Mouse (Mus musculus): ENCODE measurements around the gene Clec2d. TPM values are rescaled to one million over a fixed set of nuclear protein-coding genes. Genes with fewer than 3 reads are reported as not detected.
"Not testable (repeated sequence)": the region's sequence is repeated elsewhere in the genome, so short reads cannot be mapped to it uniquely, and the experiment has no call there.

The Clec2d gene
- total RNA-seq (2017) = 513 and 543 TPM in 2 replicates

GRCm38 (mm10) chr6:129180403-129181169 lies at the start of gene Clec2d:
Gene Clec2d, plus strand, starts transcription at chr6:129180615.
- peak; percentile 95 for ATAC-seq (ENCODE audit: extremely low read depth, insufficient number of reproducible peaks, low FRiP score, poor library complexity, severe bottlenecking)

GRCm38 (mm10) chr6:129132604-129133341 lies 47.6 kb upstream of the Clec2d start:
- 0 out of 2 replicates have a peak, but pooled peaks have one; percentile 26 for ATAC-seq (ENCODE audit: extremely low read depth, insufficient number of reproducible peaks, low FRiP score, poor library complexity, severe bottlenecking)

DNA sequence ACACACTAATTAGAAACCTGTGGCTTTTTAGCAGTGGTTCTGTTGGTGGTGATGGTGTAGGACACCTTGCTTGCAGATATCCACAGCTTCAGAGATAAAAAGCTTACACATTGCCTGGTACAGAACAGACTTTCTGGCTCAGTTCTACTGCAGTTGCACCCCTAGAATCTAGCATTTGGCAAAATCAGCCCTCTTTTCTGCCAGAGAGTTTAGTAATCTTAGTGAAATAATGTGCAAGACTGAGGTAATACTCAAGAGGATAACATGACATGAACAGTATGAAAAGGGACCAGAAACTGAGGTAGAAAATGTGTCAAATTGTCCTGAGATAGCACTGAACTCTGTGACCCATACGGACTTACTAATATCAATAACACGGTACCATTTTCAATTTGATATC lies 33.6 kb upstream of the Clec2d start:
- no peak for ATAC-seq (ENCODE audit: extremely low read depth, insufficient number of reproducible peaks, low FRiP score, poor library complexity, severe bottlenecking)

- ATAC-seq (ENCODE audit: extremely low read depth, insufficient number of reproducible peaks, low FRiP score, poor library complexity, severe bottlenecking) = no peak
These were observed 20.3 kb upstream of the Clec2d start for GRCm38 (mm10) chr6:129160103-129160502.

- no peak for ATAC-seq (ENCODE audit: extremely low read depth, insufficient number of reproducible peaks, low FRiP score, poor library complexity, severe bottlenecking)
These were observed 19.3 kb upstream of the Clec2d start for GRCm38 (mm10) chr6:129161136-129161535.

DNA sequence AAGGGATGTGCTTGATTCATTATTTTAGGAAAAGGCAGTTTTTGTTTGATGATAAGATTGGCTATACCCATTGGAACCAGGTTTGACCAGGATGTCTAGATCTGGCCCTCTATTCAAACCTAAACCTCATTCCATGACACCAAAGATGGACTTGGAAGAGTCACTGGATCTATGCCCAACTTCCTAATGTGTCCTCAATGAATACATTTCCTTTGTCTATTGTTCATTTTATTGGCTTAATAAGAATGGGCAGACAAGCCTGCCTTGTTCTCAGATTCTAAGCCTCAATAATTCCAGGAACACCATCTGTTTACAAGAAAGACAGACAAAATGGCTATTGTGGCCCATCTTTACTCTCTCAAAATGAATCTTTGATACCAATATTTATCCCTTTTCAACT lies 18.5 kb upstream of the Clec2d start:
- ATAC-seq (ENCODE audit: extremely low read depth, insufficient number of reproducible peaks, low FRiP score, poor library complexity, severe bottlenecking) = no peak

DNA sequence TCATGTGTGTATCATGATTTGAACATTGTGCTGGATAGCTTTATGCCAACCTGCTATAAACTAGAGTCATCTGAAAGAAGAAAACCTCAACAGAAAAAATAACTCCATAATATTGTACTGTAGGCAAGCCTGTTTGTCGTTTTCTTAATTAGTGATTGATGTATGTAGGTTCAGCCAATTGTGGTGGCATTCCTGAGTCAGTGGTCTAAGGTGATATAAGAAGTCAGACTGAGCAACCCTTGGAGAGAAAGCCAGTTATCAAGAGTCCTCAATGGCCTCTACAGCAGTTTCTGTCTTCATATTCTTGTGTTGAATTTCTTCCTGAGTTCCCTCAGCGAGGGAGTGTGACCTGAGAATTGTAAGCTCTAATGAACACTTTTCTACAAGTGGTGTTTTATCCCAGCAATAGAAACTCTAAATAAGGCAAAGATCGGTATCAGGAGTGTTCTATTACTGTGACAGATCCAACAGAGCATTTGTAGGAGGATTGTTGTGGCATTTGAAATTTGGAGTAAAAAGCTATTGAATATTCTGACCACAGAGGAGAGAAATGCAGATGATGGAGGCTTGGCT lies 17.7 kb upstream of the Clec2d start:
- no peak for ATAC-seq (ENCODE audit: extremely low read depth, insufficient number of reproducible peaks, low FRiP score, poor library complexity, severe bottlenecking)

DNA sequence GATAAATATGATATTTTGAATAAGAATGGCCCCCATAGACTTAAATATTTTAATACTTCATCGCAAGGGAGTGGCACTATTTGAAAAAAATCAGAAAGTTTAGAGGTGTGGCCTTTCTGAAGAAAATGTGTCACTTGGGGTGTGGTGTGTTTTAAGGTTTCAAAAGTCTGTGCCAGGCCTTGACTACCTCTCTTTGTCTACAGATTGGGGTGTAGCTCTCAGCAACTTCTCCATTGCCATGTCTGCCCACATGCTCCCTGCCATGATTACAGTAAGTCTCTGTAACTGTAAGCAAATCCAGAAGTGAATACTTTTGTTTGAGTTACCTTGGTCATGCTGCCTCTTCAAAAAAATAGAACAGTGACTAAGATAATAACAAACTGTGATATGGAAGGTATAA lies 16.8 kb upstream of the Clec2d start:
- ATAC-seq (ENCODE audit: extremely low read depth, insufficient number of reproducible peaks, low FRiP score, poor library complexity, severe bottlenecking) = no peak

DNA sequence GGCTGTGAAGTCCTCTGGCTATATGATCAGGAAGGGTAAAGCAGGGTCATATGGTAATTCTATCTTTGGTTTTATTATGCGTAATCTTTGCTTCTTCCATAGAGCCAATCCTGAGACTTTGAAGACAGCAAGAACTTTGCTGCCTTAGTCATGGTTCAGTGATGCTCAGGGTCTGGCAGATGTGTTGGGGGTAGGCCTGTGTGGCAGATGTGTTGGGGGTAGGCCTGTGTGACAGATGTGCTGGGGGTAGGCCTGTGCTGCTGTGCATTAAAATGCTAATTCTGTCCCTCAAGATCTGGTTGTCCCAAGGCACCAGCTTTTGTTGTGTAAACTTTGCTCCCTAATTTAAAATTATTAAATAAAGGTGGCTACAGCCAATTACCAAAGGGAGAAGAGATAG lies 9.5 kb upstream of the Clec2d start:
- ATAC-seq (ENCODE audit: extremely low read depth, insufficient number of reproducible peaks, low FRiP score, poor library complexity, severe bottlenecking) = no peak

- peak; percentile 97 for ATAC-seq (ENCODE audit: extremely low read depth, insufficient number of reproducible peaks, low FRiP score, poor library complexity, severe bottlenecking)
These were observed 8.7 kb upstream of the Clec2d start for GRCm38 (mm10) chr6:129171675-129172074.

DNA sequence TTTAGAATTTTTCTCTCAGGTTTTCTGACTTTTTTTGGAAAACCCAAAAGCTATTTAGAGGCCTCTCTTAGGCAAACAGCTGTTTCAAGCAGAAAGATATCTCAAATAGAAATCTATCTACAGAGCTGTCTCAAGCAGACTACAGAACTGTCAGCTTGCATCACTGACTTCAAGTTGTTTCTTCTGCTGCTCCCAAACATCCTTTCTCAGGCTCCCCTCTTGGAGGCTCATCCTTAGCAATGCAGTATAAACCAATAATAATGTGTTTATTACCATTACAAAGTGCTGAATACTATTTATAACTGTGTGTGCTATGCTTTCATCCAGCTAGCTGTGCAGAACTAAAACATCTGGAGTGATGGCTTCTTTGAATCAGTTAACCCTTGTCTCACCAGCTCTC lies 5.6 kb upstream of the Clec2d start:
- ATAC-seq (ENCODE audit: extremely low read depth, insufficient number of reproducible peaks, low FRiP score, poor library complexity, severe bottlenecking) = no peak

DNA sequence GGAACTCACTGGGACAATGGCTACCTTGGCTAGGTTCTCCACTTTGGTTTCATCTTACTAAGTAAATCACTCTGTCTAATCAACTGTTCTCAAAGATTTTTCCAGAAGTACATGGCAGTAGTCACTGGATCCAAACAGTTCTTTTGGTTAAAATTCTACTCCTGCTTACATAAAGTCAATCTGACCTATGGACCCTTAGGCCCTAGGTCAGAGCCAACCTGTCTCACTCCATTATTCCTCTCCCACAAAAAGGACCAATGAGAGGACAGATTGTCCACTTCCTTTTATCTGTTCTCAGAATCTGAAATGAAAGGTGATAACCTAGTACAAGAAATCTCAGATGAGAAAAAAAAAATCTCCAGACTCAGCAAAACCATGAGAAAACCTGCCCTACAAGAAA lies 4.8 kb upstream of the Clec2d start:
- ATAC-seq (ENCODE audit: extremely low read depth, insufficient number of reproducible peaks, low FRiP score, poor library complexity, severe bottlenecking) = no peak

DNA sequence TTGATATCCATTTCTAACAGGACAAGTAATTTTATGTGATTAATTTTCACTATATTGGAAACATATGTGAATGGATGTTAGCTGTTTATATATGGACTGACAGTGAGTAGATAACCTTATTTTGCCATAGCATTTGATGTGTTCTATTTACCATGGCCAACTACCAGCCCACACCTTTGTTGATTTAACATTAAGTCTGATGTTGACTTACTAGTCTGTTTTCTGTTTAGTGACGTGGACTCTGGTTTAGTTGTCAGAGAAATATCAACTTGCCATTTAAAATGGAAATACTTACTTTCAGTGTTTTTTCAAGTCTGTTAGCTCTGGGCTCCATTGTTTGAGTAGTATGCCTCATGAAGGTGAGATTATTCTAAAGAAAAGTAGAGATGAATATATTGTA lies 3.8 kb upstream of the Clec2d start:
- ATAC-seq (ENCODE audit: extremely low read depth, insufficient number of reproducible peaks, low FRiP score, poor library complexity, severe bottlenecking) = no peak

- ATAC-seq (ENCODE audit: extremely low read depth, insufficient number of reproducible peaks, low FRiP score, poor library complexity, severe bottlenecking) = no peak
These were observed 1.1 kb upstream of the Clec2d start for GRCm38 (mm10) chr6:129179281-129179680.

GRCm38 (mm10) chr6:129179831-129180230 lies 584 bp upstream of the Clec2d start:
- not testable (repeated sequence) for ATAC-seq (ENCODE audit: extremely low read depth, insufficient number of reproducible peaks, low FRiP score, poor library complexity, severe bottlenecking)

- no peak for ATAC-seq (ENCODE audit: extremely low read depth, insufficient number of reproducible peaks, low FRiP score, poor library complexity, severe bottlenecking)
These were observed 834 bp downstream of the Clec2d start for GRCm38 (mm10) chr6:129181249-129181648.

- no peak for ATAC-seq (ENCODE audit: extremely low read depth, insufficient number of reproducible peaks, low FRiP score, poor library complexity, severe bottlenecking)
These were observed 1.3 kb downstream of the Clec2d start for GRCm38 (mm10) chr6:129181683-129182082.

GRCm38 (mm10) chr6:129182518-129182917 lies 2.1 kb downstream of the Clec2d start:
- ATAC-seq (ENCODE audit: extremely low read depth, insufficient number of reproducible peaks, low FRiP score, poor library complexity, severe bottlenecking) = no peak

DNA sequence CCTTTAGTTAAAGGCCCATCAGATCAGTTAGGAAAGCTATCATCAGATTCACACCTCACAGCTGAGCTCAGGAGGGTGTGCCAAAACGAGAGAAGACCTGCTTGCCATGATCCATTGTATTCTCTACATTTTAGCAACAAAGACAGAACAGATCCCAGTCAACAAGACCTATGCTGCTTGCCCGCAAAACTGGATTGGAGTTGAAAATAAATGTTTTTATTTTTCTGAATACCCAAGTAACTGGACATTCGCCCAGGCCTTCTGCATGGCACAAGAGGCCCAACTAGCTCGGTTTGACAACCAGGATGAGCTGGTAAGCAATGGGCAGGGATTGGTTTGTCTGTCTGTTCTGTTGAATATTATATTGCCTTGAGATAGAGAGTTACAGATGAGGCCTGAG lies 3.6 kb downstream of the Clec2d start:
- not testable (repeated sequence) for ATAC-seq (ENCODE audit: extremely low read depth, insufficient number of reproducible peaks, low FRiP score, poor library complexity, severe bottlenecking)

GRCm38 (mm10) chr6:129184788-129185187 lies 4.4 kb downstream of the Clec2d start:
- ATAC-seq (ENCODE audit: extremely low read depth, insufficient number of reproducible peaks, low FRiP score, poor library complexity, severe bottlenecking) = no peak

All from neutrophil, adult 5-6 weeks (primary cell).